In the genomic region with DNA sequence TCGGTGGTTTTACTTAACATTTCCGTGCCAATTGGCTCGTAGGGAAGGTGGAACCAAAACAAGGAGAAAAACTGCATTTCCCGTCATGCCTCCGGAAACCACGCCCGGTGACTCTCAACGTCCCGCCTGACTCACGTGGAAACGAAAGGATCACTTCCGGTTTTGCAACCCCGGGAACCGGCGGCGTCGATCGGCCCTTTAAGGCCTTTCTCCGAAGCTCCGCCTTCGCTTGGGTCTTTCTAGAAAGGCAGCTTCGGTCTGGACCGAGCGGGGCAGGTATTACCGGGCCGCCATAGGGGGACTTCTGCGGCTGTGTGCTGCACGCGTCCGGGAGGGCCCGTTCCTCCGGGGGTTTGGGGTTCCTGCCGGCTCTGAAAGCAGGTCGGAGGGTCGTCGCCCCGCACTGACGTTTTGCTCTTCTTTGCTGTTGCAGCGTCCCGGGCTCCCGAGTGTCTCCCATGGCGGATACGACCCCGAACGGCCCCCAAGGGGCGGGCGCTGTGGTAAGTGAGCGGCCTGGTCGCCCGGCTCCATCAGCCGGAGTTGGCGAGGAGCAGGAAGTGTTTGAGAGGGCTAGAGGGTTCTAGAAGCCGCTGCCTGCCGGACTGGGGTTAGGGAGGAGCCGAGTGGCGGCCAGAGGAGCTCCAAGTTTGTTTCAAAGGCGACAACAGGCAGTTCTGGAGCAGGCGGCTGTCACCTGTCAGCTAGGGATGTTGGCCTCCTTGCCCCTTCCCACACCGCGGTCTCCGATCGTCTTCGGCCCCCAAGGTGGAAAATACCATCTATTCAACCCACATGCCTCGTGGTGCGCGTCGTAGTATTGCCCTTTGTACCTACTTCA, we compare ENCODE assay signal across 8 mouse cellular contexts. TPM values are rescaled to one million over a fixed set of nuclear protein-coding genes. Genes with fewer than 3 reads are reported as not detected.
DNase-seq lines count a peak whose midpoint lies in the region; ATAC-seq lines count a peak whose summit lies in the region.

TSS of gene Tmem33 (plus strand) at position 35 of the 841 bp plus-strand sequence.

- DNase-seq in adipocyte (ENCODE audit: low spot score): peak; percentile 100
- peak; percentile 98 for DNase-seq in embryo, embryonic 10 days (ENCODE audit: low spot score)
- peak; percentile 81 for DNase-seq in gastrocnemius, postnatal 10 days
- DNase-seq in induced T-regulatory cell, adult 2 months (ENCODE audit: low read depth): peak; percentile 98
- DNase-seq in left cerebral cortex, adult 9 months (ENCODE audit: low spot score in 2 of 2): peak; percentile 77 to 94
- peak; percentile 86 for DNase-seq in right cerebral cortex, postnatal 14 days
- DNase-seq in urinary bladder, postnatal 36 days (ENCODE audit: low spot score in 2 of 2): peak; percentile 90 to 95

- peak; percentile 88 for ATAC-seq in megakaryocyte progenitor cell, adult 5-6 weeks (replicated peaks; ENCODE audit: poor library complexity)

RNA-seq across cellular contexts. Expression of gene Tmem33, which starts in this region (rescaled TPM):
- total RNA-seq in gastrocnemius, postnatal 10 days (2021): 10 to 100 TPM; 28.0 to 33.4 TPM
- 127 and 143 TPM in 2 replicates for total RNA-seq in megakaryocyte progenitor cell, adult 5-6 weeks (2015)
- total RNA-seq in megakaryocyte progenitor cell, adult 5-6 weeks (2017): 47.1 and 57.8 TPM in 2 replicates

Comparison
In these comparisons a context has a peak if more than half of its experiments do, and no peak if none do; other contexts are left out.
1. Peak in every context shown above with its lines: DNase-seq and ATAC-seq.